Mouse (Mus musculus): ENCODE results near the gene Olfr979.

DNA sequence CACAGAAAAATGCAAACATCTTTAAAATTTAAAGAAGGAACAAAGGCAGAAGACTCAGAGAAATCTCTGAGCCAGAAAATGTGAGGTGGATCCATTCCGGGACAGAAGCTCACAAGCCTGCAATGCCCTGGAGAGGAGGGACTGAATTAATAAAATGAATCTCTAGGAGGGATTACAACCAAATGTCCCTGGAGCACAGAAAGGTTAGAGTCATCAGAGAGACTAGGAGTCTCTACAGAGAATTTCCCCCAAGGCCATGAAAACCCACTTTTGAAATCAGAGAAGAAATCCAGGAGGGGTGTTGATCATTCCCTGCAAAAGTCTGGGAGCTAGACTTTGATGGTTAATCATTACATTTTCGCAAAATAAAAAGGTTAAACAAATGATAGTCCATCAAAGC is 11.5 kb downstream of the Olfr979 start, which contains the start of gene Olfr978:
- TF ChIP-seq CTCF (IDR thresholded peaks at IDR 0.05; ENCODE audit: low read depth) (no peak), EP300 (IDR thresholded peaks at IDR 0.05; ENCODE audit: low read depth) (no peak)
